Mouse (Mus musculus) frontal cortex, postnatal 10 days (tissue): ENCODE data around the gene Arl1.
"Not testable (repeated sequence)": the region's sequence is repeated elsewhere in the genome, so short reads cannot be mapped to it uniquely, and the experiment has no call there.

Source experiments
- DNase-seq, 2 experiments: peaks; one replicate each; pipeline ENCODE4 v3.0.0; 2022; ENCODE audit warnings: low spot score in 2 of 2, mixed read lengths in 1 of 2

Arl1 gene

GRCm38 (mm10) chr10:88730571-88731495, at the start of gene Arl1:
Gene Arl1, plus strand, starts transcription at chr10:88730858.
- DNase-seq: peak; percentile 83 to 90

GRCm38 (mm10) chr10:88682904-88683563, 47.6 kb upstream of the Arl1 start:
- no peak for DNase-seq

- DNase-seq: no peak
These were observed 45.7 kb upstream of the Arl1 start, which contains the start of gene Spic for GRCm38 (mm10) chr10:88684925-88685324. Gene Spic, minus strand, starts transcription at chr10:88685015.

- no peak for DNase-seq
These were observed 29.7 kb upstream of the Arl1 start for GRCm38 (mm10) chr10:88700938-88701337.

- peak in 1 of 2 experiments; percentile 19 for DNase-seq
These were observed 21.8 kb upstream of the Arl1 start for GRCm38 (mm10) chr10:88708671-88709523.

GRCm38 (mm10) chr10:88712359-88712758, 18.3 kb upstream of the Arl1 start:
- DNase-seq: no peak

- DNase-seq: no peak
These were observed 15.9 kb upstream of the Arl1 start for GRCm38 (mm10) chr10:88714744-88715143.

GRCm38 (mm10) chr10:88715621-88716020, 15.0 kb upstream of the Arl1 start:
- DNase-seq: no peak

- DNase-seq: no peak
These were observed 13.5 kb upstream of the Arl1 start for GRCm38 (mm10) chr10:88716986-88717755.

GRCm38 (mm10) chr10:88717756-88718025, 13.0 kb upstream of the Arl1 start:
- DNase-seq: no peak

GRCm38 (mm10) chr10:88719618-88720017, 11.0 kb upstream of the Arl1 start:
- DNase-seq: no peak

- no peak for DNase-seq
These were observed 5.3 kb upstream of the Arl1 start for GRCm38 (mm10) chr10:88725343-88725742.

GRCm38 (mm10) chr10:88727128-88727527, 3.5 kb upstream of the Arl1 start:
- peak; percentile 25 to 32 for DNase-seq

GRCm38 (mm10) chr10:88728166-88728565, 2.5 kb upstream of the Arl1 start:
- no peak for DNase-seq

- no peak for DNase-seq
These were observed 1.0 kb downstream of the Arl1 start for GRCm38 (mm10) chr10:88731496-88732308.

GRCm38 (mm10) chr10:88732309-88732622, 1.6 kb downstream of the Arl1 start:
- no peak for DNase-seq

GRCm38 (mm10) chr10:88739074-88739473, 8.4 kb downstream of the Arl1 start:
- DNase-seq: not testable (repeated sequence)

GRCm38 (mm10) chr10:88739818-88740217, 9.2 kb downstream of the Arl1 start:
- DNase-seq: no peak

GRCm38 (mm10) chr10:88740781-88741180, 10.1 kb downstream of the Arl1 start:
- DNase-seq: no peak

- no peak for DNase-seq
These were observed 10.8 kb downstream of the Arl1 start for GRCm38 (mm10) chr10:88741426-88741825.
